Mouse (Mus musculus): Measurements from ENCODE around the gene 4933411K16Rik. TPM values are rescaled to one million over a fixed set of nuclear protein-coding genes. Genes with fewer than 3 reads are reported as not detected.

4933411K16Rik gene
- total RNA-seq (2014; fragmentation: Nextera tagmentation), result not detected in 2 replicates
- total RNA-seq (2017), result not detected in 2 replicates

DNA sequence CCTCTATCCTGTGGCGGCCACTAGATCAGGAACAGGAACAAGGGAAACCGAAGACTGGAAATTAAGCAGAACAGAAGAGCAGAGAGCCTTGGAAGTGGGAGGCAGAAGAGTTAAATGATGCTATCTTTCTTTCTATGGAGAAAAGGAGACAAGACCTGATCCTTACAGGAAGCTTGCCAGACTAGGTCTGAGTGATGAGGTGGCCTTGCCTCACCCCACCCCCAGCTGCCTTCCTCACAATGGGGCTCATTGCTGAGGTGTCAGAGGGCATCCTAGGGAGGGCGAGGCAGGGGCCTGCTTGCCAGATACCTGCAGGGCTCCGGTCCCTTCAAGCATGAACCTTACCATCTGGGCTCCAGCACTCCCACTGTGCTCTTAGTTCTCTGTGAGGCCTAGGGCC lies at the start of gene 4933411K16Rik:
Gene 4933411K16Rik, plus strand, starts transcription at position 301 of the 400 bp plus-strand sequence.
- ATAC-seq (replicated peaks; ENCODE audit: low FRiP score, low TSS enrichment, poor library complexity, severe bottlenecking), result no peak

DNA sequence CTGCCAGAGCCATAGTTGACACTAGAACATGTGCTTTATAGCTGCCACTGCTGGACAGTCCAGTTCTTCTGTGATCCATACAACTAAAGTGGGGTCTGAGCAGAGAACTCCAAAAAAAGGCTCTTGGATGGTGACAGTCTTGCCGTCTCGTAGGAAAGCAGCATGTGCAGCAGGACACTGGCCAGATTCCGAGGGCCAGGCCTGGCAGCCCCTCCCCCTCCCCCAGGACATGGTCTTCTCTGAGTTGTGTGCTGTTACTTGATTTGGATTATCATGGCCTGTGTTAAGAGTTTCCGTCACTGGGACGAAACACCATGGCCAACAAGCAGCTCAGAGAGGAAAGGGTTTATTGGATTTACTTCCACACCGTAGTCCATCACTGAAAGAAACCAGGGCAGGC lies 47.8 kb upstream of the 4933411K16Rik start:
- no peak for ATAC-seq (replicated peaks; ENCODE audit: low FRiP score, low TSS enrichment, poor library complexity, severe bottlenecking)

DNA sequence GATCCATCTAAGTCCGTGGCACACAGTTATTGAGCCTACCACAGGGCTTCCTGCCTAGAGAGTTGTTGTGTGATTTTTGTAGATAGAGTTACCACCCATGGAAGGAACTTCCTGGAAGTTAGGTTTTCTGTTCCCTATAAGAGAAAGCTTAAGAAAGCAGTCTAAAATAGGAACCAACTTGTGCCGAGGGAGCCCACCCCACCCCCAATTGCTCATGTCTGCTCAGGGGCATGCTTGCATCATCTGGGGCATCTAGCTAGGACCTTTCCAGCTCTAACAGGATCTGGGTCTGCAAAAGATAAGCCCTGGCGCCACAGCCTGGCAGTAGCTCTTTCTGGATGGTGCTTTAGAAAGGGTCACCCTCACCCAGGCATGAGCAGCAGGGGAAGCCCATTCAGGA lies 46.4 kb upstream of the 4933411K16Rik start:
- no peak for ATAC-seq (replicated peaks; ENCODE audit: low FRiP score, low TSS enrichment, poor library complexity, severe bottlenecking)

DNA sequence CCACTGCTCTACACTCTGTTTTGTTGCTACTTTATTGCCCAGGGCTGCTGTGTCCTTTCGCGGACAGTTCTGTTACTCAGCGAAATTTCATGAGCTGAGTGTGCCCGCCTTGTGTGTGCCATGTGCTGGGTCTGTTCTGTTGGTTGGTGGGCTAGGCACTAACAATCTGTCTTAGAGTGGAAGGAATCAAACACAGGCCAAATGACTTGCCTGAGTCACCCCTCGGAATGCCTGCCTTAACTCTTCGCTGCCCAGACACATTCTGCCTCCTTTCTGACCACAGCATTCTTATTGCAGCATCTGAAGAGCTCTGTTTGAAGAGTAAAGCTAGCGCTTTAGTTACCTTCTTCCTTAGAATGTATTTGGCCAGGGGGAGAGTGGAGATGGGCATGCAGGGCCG lies 45.5 kb upstream of the 4933411K16Rik start:
- ATAC-seq (replicated peaks; ENCODE audit: low FRiP score, low TSS enrichment, poor library complexity, severe bottlenecking), result no peak

DNA sequence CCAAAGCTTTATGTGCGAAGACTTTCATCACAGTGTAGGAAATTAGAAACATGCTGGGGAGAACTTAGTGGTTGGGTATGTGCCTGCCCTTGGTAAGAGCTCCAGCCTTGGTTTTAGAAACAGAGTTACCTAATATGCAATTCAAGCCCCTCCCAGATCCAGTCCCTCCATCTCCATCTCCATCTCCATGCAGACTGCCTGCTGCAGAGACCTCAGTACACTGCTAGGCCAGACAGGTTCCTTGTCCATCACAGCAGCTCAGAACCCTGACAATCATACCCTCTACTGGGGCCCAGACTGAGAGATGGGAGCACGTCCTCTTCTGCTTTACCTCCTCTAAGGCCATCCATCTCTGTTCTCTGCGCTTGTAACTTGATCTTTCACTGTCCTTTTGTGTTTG lies 43.5 kb upstream of the 4933411K16Rik start:
- no peak for ATAC-seq (replicated peaks; ENCODE audit: low FRiP score, low TSS enrichment, poor library complexity, severe bottlenecking)

DNA sequence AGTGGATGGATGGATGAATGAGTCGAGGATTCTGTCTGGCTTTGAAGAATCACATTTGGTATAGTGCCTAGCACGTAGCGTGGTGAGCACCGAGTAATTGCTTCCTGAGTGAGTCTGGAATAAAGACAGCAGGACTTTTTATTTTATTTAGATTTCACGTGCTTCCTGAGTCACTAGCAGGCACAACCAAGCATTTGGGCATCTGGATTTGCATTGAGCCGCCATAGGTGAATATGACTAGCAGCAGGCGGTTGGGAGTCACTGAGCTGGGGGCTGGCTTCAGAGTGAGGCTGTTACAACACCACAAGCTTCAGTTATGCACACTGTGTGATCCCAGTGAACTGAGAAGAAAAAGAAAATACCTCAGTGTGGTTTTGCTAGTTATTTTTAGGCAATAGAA lies 43.0 kb upstream of the 4933411K16Rik start:
- ATAC-seq (replicated peaks; ENCODE audit: low FRiP score, low TSS enrichment, poor library complexity, severe bottlenecking), result no peak

DNA sequence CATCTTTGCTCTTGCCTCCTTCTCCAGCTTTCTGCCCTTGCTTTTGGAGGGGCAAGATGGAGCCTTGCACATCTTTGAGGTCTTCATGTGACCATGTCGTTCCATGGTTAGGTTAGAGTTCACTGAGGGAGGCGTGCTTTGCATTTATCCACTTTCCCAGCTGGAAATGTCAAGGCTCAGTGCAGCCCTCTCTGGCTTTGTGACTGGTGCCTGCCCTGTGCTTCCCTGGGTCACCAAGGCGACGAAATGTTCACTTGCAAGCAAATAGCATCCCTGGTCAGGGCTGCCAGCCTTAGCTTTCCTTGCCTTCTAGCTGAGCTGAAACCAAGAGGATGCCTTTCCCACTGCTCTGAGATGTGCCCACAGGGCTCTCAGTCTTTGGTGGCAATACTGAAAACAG lies 41.6 kb upstream of the 4933411K16Rik start:
- ATAC-seq (replicated peaks; ENCODE audit: low FRiP score, low TSS enrichment, poor library complexity, severe bottlenecking), result no peak

DNA sequence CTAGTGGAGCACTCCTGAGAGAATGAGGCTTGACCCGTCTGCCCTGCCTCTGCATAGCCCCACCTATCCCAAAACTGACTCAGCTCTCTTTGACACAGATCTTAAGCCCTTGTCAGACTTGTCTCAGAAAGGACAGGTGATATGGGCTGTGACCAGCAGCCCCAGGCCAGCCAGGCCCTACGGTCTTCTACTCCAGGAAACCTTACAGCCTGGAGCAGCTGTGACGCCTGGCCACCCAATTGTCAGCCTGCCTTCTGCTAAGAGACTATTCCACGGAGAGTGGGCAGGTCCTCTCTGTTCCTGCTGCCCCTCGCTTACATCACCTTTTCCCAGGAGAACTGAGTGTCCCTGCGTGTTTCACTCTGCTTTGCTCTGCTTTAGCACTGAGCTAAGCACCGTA lies 40.9 kb upstream of the 4933411K16Rik start:
- ATAC-seq (replicated peaks; ENCODE audit: low FRiP score, low TSS enrichment, poor library complexity, severe bottlenecking), result no peak

DNA sequence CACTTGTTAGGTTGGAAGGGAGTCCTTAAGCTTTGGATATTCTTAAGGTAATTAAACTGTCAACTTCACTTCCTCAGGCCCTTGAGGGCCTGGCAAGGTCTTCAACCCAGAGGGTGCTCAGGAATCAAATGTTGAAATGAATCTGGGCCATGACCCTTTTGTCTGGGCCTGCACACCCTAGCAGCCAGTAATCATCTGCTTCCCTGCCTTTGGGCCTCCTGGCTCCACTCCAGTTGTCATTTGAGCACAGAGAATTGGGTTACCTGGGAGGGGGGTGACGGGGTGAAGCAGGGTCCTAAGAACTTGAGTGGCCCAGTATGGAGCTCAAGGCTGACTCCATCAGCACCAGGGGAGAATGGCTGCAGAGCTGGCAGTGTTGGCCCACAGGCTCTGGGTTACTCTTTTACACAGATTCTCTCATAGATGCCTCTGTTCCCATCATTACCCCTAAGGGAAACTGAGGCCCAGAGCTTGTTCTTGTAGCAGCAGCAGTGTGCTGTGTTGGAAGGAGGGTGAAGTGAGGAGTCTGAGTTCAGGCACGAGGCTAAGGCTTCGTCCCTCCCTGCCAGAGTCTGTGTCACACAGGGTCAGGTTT lies 37.7 kb upstream of the 4933411K16Rik start:
- ATAC-seq (replicated peaks; ENCODE audit: low FRiP score, low TSS enrichment, poor library complexity, severe bottlenecking), result no peak

DNA sequence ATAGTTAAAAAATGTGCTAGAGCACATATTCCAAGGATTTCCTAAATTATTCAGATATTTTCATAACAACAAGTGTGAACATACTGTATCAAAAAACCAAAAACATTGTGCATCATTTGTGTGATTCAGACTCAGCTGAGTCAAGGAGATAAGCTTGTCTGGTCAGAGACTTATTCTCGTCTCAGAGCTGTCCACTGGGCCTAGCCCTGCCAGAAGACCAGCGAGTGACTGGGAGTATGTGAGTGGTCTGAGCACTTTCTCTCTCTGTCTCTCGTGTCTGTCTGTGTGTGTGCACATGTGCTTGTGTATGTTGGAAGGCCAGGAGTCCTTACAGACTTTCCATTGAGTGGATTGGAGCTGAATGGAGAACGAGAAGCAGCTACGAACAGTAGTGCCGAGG lies 37.0 kb upstream of the 4933411K16Rik start:
- ATAC-seq (replicated peaks; ENCODE audit: low FRiP score, low TSS enrichment, poor library complexity, severe bottlenecking), result no peak

DNA sequence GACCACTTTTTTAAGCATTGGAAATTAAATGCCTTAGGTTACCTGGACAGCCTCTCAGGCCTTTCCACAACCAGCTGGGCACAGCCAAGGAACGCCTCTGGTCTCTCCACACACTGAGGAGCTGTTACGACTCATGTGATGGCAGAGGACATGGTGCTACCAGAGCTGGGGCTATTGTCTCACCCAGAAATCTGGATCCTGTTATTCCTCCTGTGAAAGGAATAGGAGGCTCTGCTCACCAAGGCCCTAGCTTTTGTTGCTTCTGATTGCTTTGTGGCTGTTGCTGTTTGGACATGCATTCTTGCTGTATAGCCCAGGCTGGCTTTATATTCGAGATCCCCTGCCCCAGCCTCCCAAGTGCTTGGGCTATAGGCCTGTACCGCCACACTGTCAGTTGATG lies 35.8 kb upstream of the 4933411K16Rik start:
- no peak for ATAC-seq (replicated peaks; ENCODE audit: low FRiP score, low TSS enrichment, poor library complexity, severe bottlenecking)

DNA sequence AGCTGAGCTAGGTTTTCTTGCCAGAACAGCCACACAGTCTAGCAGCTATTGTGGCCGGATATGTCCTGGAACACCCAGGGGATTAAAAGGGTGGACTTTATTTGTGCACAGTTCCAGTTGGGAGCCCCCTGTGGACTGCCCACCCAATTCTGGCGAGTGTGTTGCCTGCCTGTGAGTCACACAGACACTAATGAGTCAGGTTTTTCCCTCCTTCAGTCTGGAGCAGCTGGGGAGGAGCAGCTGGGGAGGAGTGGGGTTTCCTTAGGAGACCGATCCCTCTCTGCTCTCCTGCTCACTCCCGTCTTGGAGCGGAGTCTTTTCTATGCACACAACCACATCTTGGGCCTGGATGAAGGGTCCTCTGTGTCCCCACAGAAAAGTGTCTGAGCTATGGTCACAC lies 35.2 kb upstream of the 4933411K16Rik start:
- no peak for ATAC-seq (replicated peaks; ENCODE audit: low FRiP score, low TSS enrichment, poor library complexity, severe bottlenecking)

DNA sequence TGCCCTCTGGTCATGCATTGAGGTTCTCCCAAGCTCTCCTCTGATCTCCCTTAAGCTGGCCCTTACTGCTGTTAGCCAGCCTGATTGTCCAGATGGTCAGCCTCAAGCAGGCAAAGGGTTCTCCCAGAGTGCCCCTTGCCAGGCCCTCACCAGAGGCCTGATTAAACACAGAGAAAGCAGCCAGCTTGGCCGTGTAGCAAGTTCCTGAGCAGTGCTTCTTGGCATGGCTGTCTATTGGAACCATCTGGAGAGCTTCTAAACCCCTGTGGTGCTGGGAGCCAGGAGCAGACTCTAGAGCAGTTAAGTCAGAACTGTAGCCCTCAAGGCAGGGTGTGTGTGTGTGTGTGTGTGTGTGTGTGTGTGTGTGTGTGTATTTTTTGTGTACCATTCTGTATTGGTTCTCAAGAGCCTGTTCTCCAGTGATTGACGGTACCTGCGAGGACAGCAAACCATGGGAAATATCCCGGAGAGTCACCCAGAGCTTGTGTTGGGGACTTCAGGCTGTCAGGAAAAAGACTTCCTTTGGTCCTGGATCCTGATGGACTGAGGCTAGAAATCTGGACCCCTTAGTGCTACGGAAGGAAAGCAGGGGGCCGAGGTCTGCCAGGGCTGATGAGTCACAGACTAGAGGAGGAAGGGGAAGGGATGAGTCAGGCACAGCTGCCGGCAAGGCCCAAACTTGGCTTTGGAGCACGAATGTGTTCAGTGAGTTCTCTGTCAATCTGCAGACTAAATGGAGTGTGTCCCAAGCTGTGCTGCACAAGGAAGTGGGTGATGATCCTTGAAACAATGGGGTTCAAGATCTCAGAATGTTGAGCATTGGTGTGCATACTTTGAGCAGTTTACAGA lies 34.4 kb upstream of the 4933411K16Rik start:
- ATAC-seq (replicated peaks; ENCODE audit: low FRiP score, low TSS enrichment, poor library complexity, severe bottlenecking), result no peak

DNA sequence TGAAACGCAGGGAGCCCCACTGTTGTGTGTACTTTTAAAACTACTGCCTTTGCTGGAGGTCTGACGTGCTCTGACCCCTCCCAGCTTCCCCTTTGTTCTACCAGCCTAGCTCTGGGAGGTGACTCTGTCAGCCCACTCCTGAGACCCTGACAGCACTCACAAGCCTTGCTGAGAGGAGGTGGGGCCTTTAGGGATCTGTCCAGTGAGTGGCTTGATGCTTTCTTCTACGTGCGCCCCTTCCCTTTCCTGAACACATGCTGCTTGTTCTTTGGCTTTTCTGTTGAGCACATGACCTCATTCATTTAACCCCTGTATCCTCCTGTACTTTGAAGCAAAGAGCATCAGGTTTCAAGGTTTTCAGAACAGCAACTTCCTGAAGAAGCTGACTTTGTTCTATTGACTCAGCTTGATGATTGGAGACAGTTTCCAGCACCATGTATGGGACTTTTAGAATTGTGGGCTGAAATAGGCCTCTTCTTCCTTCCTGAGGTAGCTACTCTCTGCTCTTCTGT lies 33.0 kb upstream of the 4933411K16Rik start:
- no peak for ATAC-seq (replicated peaks; ENCODE audit: low FRiP score, low TSS enrichment, poor library complexity, severe bottlenecking)

DNA sequence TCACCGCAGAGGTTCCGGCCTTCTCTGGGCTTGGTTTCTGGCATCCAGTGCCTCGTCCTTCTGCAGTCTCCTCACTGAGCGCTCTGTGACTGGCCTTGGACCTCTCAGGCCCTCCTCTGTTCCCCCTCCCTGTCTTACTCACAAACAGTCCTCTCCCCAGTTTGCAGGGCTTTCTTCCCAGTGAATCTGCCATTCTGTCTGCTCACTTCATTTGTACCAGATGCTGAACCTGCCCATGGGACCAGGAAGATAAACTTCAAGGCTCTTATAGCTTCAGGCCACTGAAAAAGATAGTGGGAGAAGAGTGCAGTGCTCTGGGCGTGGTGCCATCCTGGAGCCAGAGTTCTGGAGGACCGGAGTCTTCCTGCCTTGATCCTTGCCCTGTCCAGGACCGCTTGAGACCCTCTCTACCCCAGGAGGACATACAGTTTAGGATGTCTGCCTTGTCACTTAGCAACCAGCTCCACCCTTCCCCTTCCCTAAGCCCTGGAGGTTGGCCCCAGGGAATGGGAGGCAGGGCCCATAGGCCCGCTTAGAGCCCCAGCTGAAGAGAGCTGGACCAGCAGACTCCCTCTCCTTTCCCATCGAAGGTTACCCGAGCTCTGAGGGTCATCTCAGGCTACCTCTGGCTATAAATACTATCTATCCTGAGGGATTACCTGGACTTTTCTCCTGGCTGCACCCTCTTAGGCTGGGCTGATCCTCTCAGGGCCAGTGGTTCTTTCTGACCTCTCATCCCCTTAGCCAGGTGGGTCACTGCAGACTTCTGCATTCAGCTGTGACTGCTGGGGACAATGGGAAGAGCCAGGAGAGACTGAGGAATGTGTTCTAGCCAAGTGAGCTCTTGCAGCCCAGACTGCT lies 30.1 kb upstream of the 4933411K16Rik start:
- no peak for ATAC-seq (replicated peaks; ENCODE audit: low FRiP score, low TSS enrichment, poor library complexity, severe bottlenecking)

DNA sequence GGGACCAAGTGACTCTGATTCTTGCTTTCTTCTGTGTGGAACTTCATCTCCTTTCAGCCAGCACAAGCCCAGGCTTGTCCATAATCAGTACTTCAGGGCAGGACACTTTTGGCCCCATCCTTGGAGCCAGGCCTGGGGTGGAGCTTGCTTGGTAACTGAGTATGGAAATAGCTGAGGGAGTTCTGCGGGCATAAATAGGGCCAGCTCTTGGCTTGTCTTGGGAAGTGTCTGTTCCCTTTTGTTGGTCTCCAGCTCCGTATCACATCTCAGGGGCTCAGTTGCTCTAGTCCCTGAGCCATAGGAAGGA lies 29.6 kb upstream of the 4933411K16Rik start:
- ATAC-seq (replicated peaks; ENCODE audit: low FRiP score, low TSS enrichment, poor library complexity, severe bottlenecking), result no peak

DNA sequence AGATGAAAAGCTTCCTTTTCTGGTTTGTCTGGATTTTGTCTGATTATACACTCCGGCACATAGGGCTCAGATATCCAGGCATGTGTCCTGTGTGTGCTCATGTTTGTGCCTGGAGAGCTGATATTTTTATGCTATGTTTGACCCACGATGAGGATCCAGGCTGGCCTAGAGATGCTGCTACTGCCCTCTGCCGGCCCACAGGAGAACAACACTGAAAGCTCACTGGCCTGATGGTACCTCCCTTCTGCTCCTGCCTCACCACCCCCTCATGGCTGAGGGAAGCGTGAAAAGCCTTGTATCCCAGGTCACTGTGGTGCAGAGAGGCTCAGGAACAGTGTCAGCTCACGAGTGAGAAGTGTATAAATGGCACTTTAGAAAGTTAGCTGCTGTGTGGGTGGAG lies 25.9 kb upstream of the 4933411K16Rik start:
- ATAC-seq (replicated peaks; ENCODE audit: low FRiP score, low TSS enrichment, poor library complexity, severe bottlenecking), result peak; percentile 95

DNA sequence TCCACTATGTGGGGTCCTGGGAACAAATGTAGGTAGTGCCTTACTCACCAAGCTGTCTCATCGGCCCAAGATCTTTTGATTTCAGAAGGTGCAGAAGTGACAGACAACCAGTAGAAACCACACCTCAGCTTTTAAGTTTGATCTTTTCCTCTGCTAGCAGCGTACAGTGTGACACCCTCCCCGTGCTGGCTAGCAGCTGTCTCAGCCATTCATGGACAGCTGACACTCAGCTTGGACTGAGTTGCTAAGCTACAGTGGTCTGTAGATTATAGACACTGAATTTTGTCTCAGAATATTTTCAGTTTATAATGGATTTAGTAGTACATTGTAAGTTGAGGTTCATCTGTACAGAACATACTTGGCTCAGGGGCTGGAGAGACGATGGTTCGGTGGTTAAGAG lies 20.9 kb upstream of the 4933411K16Rik start:
- no peak for ATAC-seq (replicated peaks; ENCODE audit: low FRiP score, low TSS enrichment, poor library complexity, severe bottlenecking)

DNA sequence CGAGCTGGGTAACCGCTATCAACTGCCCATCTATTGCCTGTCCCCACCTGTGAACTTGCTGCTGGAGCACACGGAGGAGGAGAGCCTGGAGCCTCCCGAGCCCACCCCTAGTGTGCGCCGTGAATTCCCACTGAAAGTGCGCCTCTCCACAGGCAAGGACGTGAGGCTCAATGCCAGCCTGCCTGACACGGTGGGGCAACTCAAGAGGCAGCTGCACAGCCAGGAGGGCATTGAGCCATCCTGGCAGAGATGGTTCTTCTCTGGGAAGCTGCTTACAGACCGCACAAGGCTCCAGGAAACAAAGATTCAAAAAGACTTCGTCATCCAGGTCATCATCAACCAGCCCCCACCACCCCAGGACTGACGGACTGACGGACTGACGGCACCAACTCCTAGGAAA lies 18.4 kb upstream of the 4933411K16Rik start:
- ATAC-seq (replicated peaks; ENCODE audit: low FRiP score, low TSS enrichment, poor library complexity, severe bottlenecking), result no peak

DNA sequence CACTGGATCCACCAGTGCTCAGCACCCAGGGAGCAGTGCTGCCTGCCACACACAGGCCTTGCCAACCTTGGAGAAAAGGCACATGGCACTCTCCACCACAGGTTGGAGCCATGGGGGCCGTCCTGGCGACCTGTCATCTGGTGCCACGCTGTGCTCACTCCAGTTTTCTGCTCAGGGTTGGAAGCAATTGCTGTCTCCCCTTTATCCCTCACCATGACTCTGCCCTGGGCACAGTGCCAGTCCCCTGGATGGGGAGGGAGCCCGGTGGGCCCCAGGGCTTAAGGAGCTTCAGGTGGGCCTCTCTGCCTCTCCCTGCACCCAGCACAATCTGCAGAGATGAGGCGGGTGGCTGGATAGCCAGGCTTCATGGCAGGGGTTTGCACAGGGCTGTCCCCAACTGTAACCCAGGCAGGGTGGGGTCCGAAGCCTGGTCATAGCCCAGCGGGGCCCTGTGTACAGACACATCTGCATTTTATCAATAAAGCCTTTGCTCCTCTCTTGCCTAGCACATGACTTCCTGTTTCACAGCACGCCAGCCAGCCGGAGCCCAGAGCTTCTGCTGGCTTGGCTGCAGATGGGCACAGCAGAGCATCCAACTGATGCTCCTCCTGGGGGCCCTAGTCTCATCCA lies 17.8 kb upstream of the 4933411K16Rik start:
- no peak for ATAC-seq (replicated peaks; ENCODE audit: low FRiP score, low TSS enrichment, poor library complexity, severe bottlenecking)
